In the genomic region with DNA sequence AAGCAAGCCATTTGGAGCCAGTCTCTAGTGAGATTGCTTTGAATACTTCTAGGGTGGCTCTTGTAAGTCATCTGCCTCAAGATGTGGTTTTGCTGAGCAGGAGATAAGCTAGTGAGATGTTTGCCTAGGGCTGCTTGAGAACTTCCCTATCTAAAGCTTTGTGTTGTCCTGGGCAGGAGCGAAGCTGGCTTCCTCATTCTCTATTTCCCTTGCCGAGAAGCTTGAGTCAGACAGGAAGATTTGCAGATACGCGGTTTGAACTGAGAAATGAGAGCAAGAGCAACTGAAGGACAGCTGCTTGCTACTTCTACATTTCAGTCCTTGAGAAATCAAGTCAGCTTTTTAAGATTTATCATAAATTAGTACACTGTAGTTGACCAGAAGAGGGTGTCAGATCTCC, we compare ENCODE assay signal across 8 mouse cellular contexts. TPM values are rescaled to one million over a fixed set of nuclear protein-coding genes. Genes with fewer than 3 reads are reported as not detected.
DNase-seq lines count a peak whose midpoint lies in the region; ATAC-seq lines count a peak whose summit lies in the region.

No protein-coding gene starts in this region.

- H3K9me3 ChIP-seq in lung, embryonic 15.5 days: no peaks in the 10 kb centered on the region
- no peaks in the 10 kb centered on the region for H3K9me3 ChIP-seq in limb, embryonic 11.5 days (ENCODE audit: control insufficient read depth, low read length)

- WGBS in lung, embryonic 15.5 days: 52% methylated on average over 4 of the region's 4 CpGs
- 74% methylated on average over 4 of the region's 4 CpGs for whole genome bisulfite sequencing in limb, embryonic 11.5 days

- no peak overlapping the region for H3K4me2 ChIP-seq in lung, embryonic 15.5 days
- no peak overlapping the region; the same call in 1 of the 2 replicates for H3K4me2 ChIP-seq in limb, embryonic 11.5 days (ENCODE audit: low read depth, severe bottlenecking)

- 0 out of 2 replicates have a peak overlapping the region, but pooled peaks have one; percentile 23 for H3K27ac ChIP-seq in lung, embryonic 15.5 days
- 0 out of 2 replicates have a peak overlapping the region, but pooled peaks have one; percentile 17 for H3K27ac ChIP-seq in brown adipose tissue, adult 24 weeks (replicated peaks; ENCODE audit: low read depth, low read length)
- H3K27ac ChIP-seq in limb, embryonic 11.5 days (replicated peaks; ENCODE audit: low read depth, low read length): no peak overlapping the region

- intact Hi-C loops in left cerebral cortex, postnatal 4 days (cut with DNase I): no loop called here

- H3K4me1 ChIP-seq in lung, embryonic 15.5 days: peaks cover 24% of the 10 kb centered on the region
- peaks cover under 1% of the 10 kb centered on the region for H3K4me1 ChIP-seq in brown adipose tissue, adult 24 weeks (ENCODE audit: control insufficient read depth, insufficient read depth, insufficient read length, low read length)
- H3K4me1 ChIP-seq in limb, embryonic 11.5 days (ENCODE audit: control insufficient read depth, insufficient read depth, low read length): peaks cover 3% of the 10 kb centered on the region; the same call in 1 of the 2 replicates

- peaks cover 23% of the 10 kb centered on the region for H3K36me3 ChIP-seq in lung, embryonic 15.5 days
- H3K36me3 ChIP-seq in limb, embryonic 11.5 days (ENCODE audit: control insufficient read depth, insufficient read depth, low read length): peaks cover 14% of the 10 kb centered on the region

- H3K27me3 ChIP-seq in lung, embryonic 15.5 days: no peaks in the 10 kb centered on the region
- H3K27me3 ChIP-seq in limb, embryonic 11.5 days (ENCODE audit: control insufficient read depth, insufficient read depth, low read length): no peaks in the 10 kb centered on the region

- ATAC-seq in lung, embryonic 15.5 days (ENCODE audit: borderline replicate concordance, extremely low read depth, low FRiP score, low TSS enrichment): no peak
- ATAC-seq in limb, embryonic 11.5 days (ENCODE audit: insufficient number of reproducible peaks, low FRiP score, low TSS enrichment, low read depth): no peak
- ATAC-seq in neutrophil, adult 5-6 weeks (ENCODE audit: extremely low read depth, insufficient number of reproducible peaks, low FRiP score, poor library complexity, severe bottlenecking): peak; percentile 63

- DNase-seq in lung, postnatal 10 days: no peak
- DNase-seq in limb, embryonic 11.5 days (ENCODE audit: low spot score): peak; percentile 23
- DNase-seq in left cerebral cortex, postnatal 4 days: no peak
- DNase-seq in urinary bladder, postnatal 36 days (ENCODE audit: low spot score in 2 of 2): no peak
- DNase-seq in ovary, postnatal 36 days (ENCODE audit: low spot score): no peak

- no peak overlapping the region; the same call in 1 of the 2 replicates for H3K9ac ChIP-seq in lung, embryonic 15.5 days
- H3K9ac ChIP-seq in limb, embryonic 11.5 days (ENCODE audit: low read length): no peak overlapping the region

- no peak overlapping the region for H3K4me3 ChIP-seq in lung, embryonic 15.5 days
- H3K4me3 ChIP-seq in brown adipose tissue, adult 24 weeks (ENCODE audit: insufficient read depth, low read depth, low read length): no peak overlapping the region
- H3K4me3 ChIP-seq in limb, embryonic 11.5 days (ENCODE audit: low read depth, low read length): no peak overlapping the region

RNA-seq across cellular contexts. Expression of a gene that starts 3.2 kb away (rescaled TPM):
- 1,380 and 1,502 TPM in 2 replicates for polyA plus RNA-seq in lung, embryonic 15.5 days (2015; fragmentation: Nextera tagmentation; extraction: Ambion mirVana)
- 727 and 740 TPM in 2 replicates for polyA plus RNA-seq in brown adipose tissue, adult 24 weeks (2012; ENCODE audit: insufficient read depth, insufficient read length, missing spikeins)
- 1,472 and 1,559 TPM in 2 replicates for polyA plus RNA-seq in limb, embryonic 11.5 days (2014; fragmentation: Nextera tagmentation; extraction: Ambion mirVana)
- 1,508 and 1,604 TPM in 2 replicates for total RNA-seq in neutrophil, adult 5-6 weeks (2017)
- 100 to 1,000 TPM; 693 to 718 TPM for total RNA-seq in left cerebral cortex, postnatal 4 days (2021)

RNA-seq across cellular contexts. Expression of a gene that starts 13.2 kb away (rescaled TPM):
- 0.72 and 1.4 TPM in 2 replicates for polyA plus RNA-seq in lung, embryonic 15.5 days (2015; fragmentation: Nextera tagmentation; extraction: Ambion mirVana)
- 3.7 and 5.2 TPM in 2 replicates for polyA plus RNA-seq in brown adipose tissue, adult 24 weeks (2012; ENCODE audit: insufficient read depth, insufficient read length, missing spikeins)
- polyA plus RNA-seq in limb, embryonic 11.5 days (2014; fragmentation: Nextera tagmentation; extraction: Ambion mirVana): 0.13 TPM in 1 of 2 replicates, not detected in the other
- total RNA-seq in neutrophil, adult 5-6 weeks (2017): 406 and 418 TPM in 2 replicates
- total RNA-seq in left cerebral cortex, postnatal 4 days (2021): under 1 TPM; 0.22 to 0.34 TPM

RNA-seq across cellular contexts. Expression of a gene that starts 13.7 kb away (rescaled TPM):
- polyA plus RNA-seq in lung, embryonic 15.5 days (2015; fragmentation: Nextera tagmentation; extraction: Ambion mirVana): 49.8 and 51.4 TPM in 2 replicates
- polyA plus RNA-seq in brown adipose tissue, adult 24 weeks (2012; ENCODE audit: insufficient read depth, insufficient read length, missing spikeins): 20.9 and 29.8 TPM in 2 replicates
- polyA plus RNA-seq in limb, embryonic 11.5 days (2014; fragmentation: Nextera tagmentation; extraction: Ambion mirVana): 36.7 and 41.2 TPM in 2 replicates
- total RNA-seq in neutrophil, adult 5-6 weeks (2017): 87.5 and 100 TPM in 2 replicates
- 100 to 1,000 TPM; 132 to 147 TPM for total RNA-seq in left cerebral cortex, postnatal 4 days (2021)

RNA-seq across cellular contexts. Expression of a gene that starts 14.4 kb away (rescaled TPM):
- 296 and 312 TPM in 2 replicates for polyA plus RNA-seq in lung, embryonic 15.5 days (2015; fragmentation: Nextera tagmentation; extraction: Ambion mirVana)
- 37.7 and 38.0 TPM in 2 replicates for polyA plus RNA-seq in brown adipose tissue, adult 24 weeks (2012; ENCODE audit: insufficient read depth, insufficient read length, missing spikeins)
- polyA plus RNA-seq in limb, embryonic 11.5 days (2014; fragmentation: Nextera tagmentation; extraction: Ambion mirVana): 289 TPM in 2 replicates
- total RNA-seq in neutrophil, adult 5-6 weeks (2017): 26.4 and 26.5 TPM in 2 replicates
- total RNA-seq in left cerebral cortex, postnatal 4 days (2021): 100 to 1,000 TPM; 125 to 129 TPM

RNA-seq across cellular contexts. Expression of a gene that starts 29.7 kb away (rescaled TPM):
- 21.7 and 25.5 TPM in 2 replicates for polyA plus RNA-seq in lung, embryonic 15.5 days (2015; fragmentation: Nextera tagmentation; extraction: Ambion mirVana)
- polyA plus RNA-seq in brown adipose tissue, adult 24 weeks (2012; ENCODE audit: insufficient read depth, insufficient read length, missing spikeins): 0.67 TPM in 1 of 2 replicates, not detected in the other
- 3.6 and 4.2 TPM in 2 replicates for polyA plus RNA-seq in limb, embryonic 11.5 days (2014; fragmentation: Nextera tagmentation; extraction: Ambion mirVana)
- total RNA-seq in neutrophil, adult 5-6 weeks (2017): 51.9 and 60.2 TPM in 2 replicates
- 1 to 10 TPM; 7.5 to 8.3 TPM for total RNA-seq in left cerebral cortex, postnatal 4 days (2021)
